Mouse (Mus musculus): Measurements from ENCODE around the gene Cyp3a13. TPM values are rescaled to one million over a fixed set of nuclear protein-coding genes. Genes with fewer than 3 reads are reported as not detected.
"Not testable (repeated sequence)": the region's sequence is repeated elsewhere in the genome, so short reads cannot be mapped to it uniquely, and the experiment has no call there.

Gene Cyp3a13
- polyA plus RNA-seq, 1 experiment from 2014 or later = not detected

DNA sequence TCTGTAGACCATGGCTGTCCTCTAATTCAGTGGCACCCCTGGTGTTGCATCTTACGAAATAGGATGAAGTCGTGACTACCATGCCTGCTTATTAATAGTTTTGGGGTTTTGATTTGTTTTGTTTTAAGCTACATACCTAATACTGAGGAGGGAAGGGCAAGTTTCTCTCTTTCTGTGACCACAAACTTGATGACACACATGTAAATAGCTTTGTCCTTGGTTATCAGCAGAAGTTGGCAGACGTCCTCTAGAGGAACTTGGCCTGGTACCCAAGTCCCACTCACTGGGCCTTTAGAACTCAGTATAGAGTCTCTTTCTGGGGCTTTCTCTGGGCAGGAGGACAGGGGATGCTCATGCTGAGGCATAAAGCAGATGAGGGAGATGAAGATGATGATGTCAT is 38.1 kb downstream of the Cyp3a13 start:
- Histone ChIP-seq H3K36me3 (ENCODE audit: control insufficient read depth, insufficient read depth, low read length) (no peaks in the 10 kb centered on the region), H3K4me3 (ENCODE audit: low read length) (no peak overlapping the region), H3K9me3 (ENCODE audit: control insufficient read depth, low read length) (no peaks in the 10 kb centered on the region), H3K27me3 (replicated peaks; ENCODE audit: control insufficient read depth, insufficient read depth, low read length) (no peaks in the 10 kb centered on the region), H3K27ac (ENCODE audit: low read depth, low read length) (no peak overlapping the region), H3K4me2 (ENCODE audit: low read length) (no peak overlapping the region), H3K9ac (ENCODE audit: low read depth, low read length) (no peak overlapping the region), H3K4me1 (ENCODE audit: control insufficient read depth, insufficient read depth, low read depth, low read length) (no peaks in the 10 kb centered on the region)
- no peak for ATAC-seq
- 84% methylated on average over 3 of the region's 3 CpGs for WGBS

DNA sequence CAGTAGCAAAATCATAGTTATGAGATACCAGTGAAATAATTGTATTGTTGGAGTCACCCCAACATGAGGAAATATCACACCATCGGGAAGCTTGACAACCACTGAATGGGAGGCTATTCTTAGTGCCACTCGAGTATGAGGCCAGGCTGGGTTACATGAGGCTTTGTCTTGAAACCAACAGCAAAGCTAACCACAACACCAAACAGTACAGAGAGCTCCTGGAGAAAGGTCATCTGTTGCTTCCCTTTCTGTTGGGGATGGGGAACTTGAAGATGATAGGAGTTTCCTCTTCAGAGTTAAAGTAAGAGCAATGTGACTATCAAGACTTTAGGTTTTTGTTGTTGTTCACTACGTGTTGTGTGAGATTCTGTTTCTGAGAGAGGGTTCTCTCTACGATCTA is 38.5 kb downstream of the Cyp3a13 start:
- H3K27me3 ChIP-seq (replicated peaks; ENCODE audit: control insufficient read depth, insufficient read depth, low read length) = no peaks in the 10 kb centered on the region
- no peaks in the 10 kb centered on the region for H3K9me3 ChIP-seq (ENCODE audit: control insufficient read depth, low read length)
- ATAC-seq = no peak
- H3K36me3 ChIP-seq (ENCODE audit: control insufficient read depth, insufficient read depth, low read length) = no peaks in the 10 kb centered on the region
- H3K4me1 ChIP-seq (ENCODE audit: control insufficient read depth, insufficient read depth, low read depth, low read length) = no peaks in the 10 kb centered on the region
- H3K27ac ChIP-seq (ENCODE audit: low read depth, low read length) = no peak overlapping the region
- H3K4me3 ChIP-seq (ENCODE audit: low read length) = no peak overlapping the region
- H3K9ac ChIP-seq (ENCODE audit: low read depth, low read length) = no peak overlapping the region
- WGBS = 85% methylated on average over 4 of the region's 4 CpGs
- no peak overlapping the region for H3K4me2 ChIP-seq (ENCODE audit: low read length)

DNA sequence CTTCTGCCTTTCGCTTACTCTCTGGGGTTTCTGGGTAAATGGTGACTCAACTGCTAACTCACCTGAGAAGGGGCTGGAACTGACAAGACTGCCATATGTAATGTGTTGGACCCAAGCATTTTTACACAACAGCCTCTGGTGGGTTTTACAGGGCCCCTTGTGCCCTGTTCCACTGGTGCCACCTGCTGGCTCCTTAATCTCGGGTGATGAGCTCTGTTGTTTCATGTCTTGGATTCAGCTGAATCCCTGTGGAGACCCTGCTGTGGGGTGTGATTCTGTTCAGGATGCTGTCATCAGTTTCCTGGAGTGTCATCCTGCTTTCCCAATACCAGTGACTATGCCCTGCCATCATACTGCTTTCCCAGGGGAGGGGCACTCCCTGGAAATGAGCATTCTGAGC is 43.6 kb downstream of the Cyp3a13 start:
- Histone ChIP-seq H3K27me3 (replicated peaks; ENCODE audit: control insufficient read depth, insufficient read depth, low read length) (no peaks in the 10 kb centered on the region), H3K4me3 (ENCODE audit: low read length) (no peak overlapping the region), H3K4me2 (ENCODE audit: low read length) (no peak overlapping the region), H3K36me3 (ENCODE audit: control insufficient read depth, insufficient read depth, low read length) (no peaks in the 10 kb centered on the region), H3K9ac (ENCODE audit: low read depth, low read length) (no peak overlapping the region), H3K27ac (ENCODE audit: low read depth, low read length) (no peak overlapping the region), H3K4me1 (ENCODE audit: control insufficient read depth, insufficient read depth, low read depth, low read length) (no peaks in the 10 kb centered on the region), H3K9me3 (ENCODE audit: control insufficient read depth, low read length) (no peaks in the 10 kb centered on the region)
- no peak for ATAC-seq
- WGBS = 55% methylated on average over 2 of the region's 2 CpGs

DNA sequence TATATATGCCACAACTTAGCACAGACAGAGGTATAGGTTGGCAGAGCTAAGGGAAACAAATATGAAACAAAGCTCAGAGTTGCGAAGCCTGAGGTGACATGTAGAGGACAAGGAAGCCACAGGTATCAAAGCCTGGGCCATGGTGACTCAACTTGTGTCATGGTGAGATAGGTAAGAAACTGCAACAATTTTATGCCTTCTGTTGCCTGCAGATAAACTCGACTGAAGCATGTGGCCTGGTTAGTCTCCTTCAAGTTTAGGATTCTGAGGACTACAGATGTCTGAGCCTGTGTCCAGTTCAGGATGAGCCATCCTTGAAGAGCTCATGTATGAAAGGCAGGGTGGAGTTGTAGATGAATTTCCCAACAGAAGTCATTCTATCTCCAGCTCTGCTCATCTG is 46.4 kb downstream of the Cyp3a13 start:
- H3K36me3 ChIP-seq (ENCODE audit: control insufficient read depth, insufficient read depth, low read length) = no peaks in the 10 kb centered on the region
- no peaks in the 10 kb centered on the region for H3K27me3 ChIP-seq (replicated peaks; ENCODE audit: control insufficient read depth, insufficient read depth, low read length)
- H3K9me3 ChIP-seq (ENCODE audit: control insufficient read depth, low read length) = no peaks in the 10 kb centered on the region
- H3K27ac ChIP-seq (ENCODE audit: low read depth, low read length) = no peak overlapping the region
- ATAC-seq = no peak
- H3K9ac ChIP-seq (ENCODE audit: low read depth, low read length) = no peak overlapping the region
- WGBS = 83% methylated on average over 2 of the region's 2 CpGs
- no peaks in the 10 kb centered on the region for H3K4me1 ChIP-seq (ENCODE audit: control insufficient read depth, insufficient read depth, low read depth, low read length)
- no peak overlapping the region for H3K4me3 ChIP-seq (ENCODE audit: low read length)
- H3K4me2 ChIP-seq (ENCODE audit: low read length) = no peak overlapping the region

DNA sequence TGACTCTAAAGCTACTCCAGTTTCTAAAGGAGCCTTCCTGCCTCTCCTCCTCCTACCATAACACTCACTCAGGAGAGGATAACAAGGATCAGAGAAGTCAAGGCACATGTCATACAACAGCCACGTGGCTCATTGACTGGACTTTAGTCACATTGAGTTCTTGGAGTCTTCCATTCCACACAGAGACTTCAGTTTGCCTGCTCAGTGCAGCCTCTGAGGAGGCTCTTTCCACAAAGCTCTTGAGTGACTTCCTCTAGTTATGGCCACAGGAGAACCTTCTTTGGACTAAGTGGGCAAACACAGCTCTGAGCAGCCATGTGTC is 49.1 kb downstream of the Cyp3a13 start:
- not testable (repeated sequence) for H3K4me1 ChIP-seq (ENCODE audit: control insufficient read depth, insufficient read depth, low read depth, low read length); H3K27ac ChIP-seq (ENCODE audit: low read depth, low read length); H3K4me2 ChIP-seq (ENCODE audit: low read length); H3K27me3 ChIP-seq (replicated peaks; ENCODE audit: control insufficient read depth, insufficient read depth, low read length); H3K4me3 ChIP-seq (ENCODE audit: low read length); H3K9ac ChIP-seq (ENCODE audit: low read depth, low read length); ATAC-seq; H3K9me3 ChIP-seq (ENCODE audit: control insufficient read depth, low read length); H3K36me3 ChIP-seq (ENCODE audit: control insufficient read depth, insufficient read depth, low read length)
- WGBS = 43% methylated on average over 1 of the region's 1 CpGs

DNA sequence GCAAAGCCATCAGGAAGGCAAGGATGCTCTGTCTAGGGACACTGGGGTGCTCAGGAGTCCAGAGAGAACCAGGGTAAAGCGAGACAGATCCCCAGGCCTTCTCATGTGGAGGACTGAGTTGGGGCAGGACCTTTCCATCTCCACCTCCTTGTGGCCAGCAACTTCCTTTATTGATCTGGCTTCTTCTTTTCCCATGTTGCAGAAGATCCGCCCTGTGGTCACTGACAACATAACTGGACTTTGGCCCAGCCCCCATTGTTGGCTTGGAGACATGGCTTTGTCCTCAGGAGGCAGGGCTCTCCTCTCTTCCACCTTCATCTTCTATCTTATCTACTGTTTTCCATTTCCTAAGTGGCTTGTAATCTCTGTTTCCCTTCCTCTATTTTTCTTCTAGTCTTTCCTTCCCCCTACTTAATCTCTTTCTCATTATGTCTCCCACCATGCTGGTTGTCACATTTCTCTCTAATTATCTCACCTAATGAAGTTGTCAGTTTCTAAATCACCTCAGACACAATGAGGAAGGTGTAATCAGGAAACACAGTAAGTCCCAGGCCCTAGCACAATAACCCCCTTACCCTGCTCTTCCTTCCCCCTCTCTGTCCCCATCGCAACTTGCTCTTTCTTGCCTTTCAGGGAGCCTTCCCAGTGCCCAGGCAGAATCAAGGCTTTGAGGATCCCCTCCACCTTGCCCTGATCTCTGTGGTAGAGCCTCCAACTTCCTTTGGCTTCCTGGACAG is 49.6 kb downstream of the Cyp3a13 start, which contains the start of gene Pilrb2:
Pilrb2 (minus strand) TSS at position 172 of the 737 bp plus-strand sequence.
- 85% methylated on average over 2 of the region's 3 CpGs for WGBS
- not testable (repeated sequence) for H3K36me3 ChIP-seq (ENCODE audit: control insufficient read depth, insufficient read depth, low read length); ATAC-seq; H3K27me3 ChIP-seq (replicated peaks; ENCODE audit: control insufficient read depth, insufficient read depth, low read length); H3K9me3 ChIP-seq (ENCODE audit: control insufficient read depth, low read length); H3K4me2 ChIP-seq (ENCODE audit: low read length); H3K27ac ChIP-seq (ENCODE audit: low read depth, low read length); H3K4me3 ChIP-seq (ENCODE audit: low read length); H3K9ac ChIP-seq (ENCODE audit: low read depth, low read length); H3K4me1 ChIP-seq (ENCODE audit: control insufficient read depth, insufficient read depth, low read depth, low read length)

DNA sequence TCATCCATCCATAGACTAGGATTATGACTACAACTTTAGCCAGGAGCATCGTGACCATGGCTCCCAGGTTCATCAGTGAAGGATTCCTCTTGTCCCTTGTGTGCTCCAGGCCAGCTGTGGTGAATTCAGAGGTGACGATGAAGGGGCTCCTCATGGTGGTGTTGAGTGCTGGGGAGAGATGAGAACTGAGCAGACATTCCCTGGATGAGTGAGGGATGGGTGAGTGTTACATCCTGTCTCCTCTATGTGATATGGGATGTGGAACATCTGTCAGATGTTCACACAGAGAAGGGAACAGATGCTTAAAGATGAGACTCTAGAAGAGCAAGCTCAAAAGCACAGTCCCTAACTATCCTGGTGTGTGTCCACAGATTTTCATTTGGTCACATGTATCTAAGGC is 52.8 kb downstream of the Cyp3a13 start:
- H3K27me3 ChIP-seq (replicated peaks; ENCODE audit: control insufficient read depth, insufficient read depth, low read length); ATAC-seq; H3K9me3 ChIP-seq (ENCODE audit: control insufficient read depth, low read length); H3K27ac ChIP-seq (ENCODE audit: low read depth, low read length); H3K4me1 ChIP-seq (ENCODE audit: control insufficient read depth, insufficient read depth, low read depth, low read length); H3K4me3 ChIP-seq (ENCODE audit: low read length); H3K36me3 ChIP-seq (ENCODE audit: control insufficient read depth, insufficient read depth, low read length); H3K9ac ChIP-seq (ENCODE audit: low read depth, low read length); H3K4me2 ChIP-seq (ENCODE audit: low read length): not testable (repeated sequence)
- WGBS = 69% methylated on average over 2 of the region's 2 CpGs

DNA sequence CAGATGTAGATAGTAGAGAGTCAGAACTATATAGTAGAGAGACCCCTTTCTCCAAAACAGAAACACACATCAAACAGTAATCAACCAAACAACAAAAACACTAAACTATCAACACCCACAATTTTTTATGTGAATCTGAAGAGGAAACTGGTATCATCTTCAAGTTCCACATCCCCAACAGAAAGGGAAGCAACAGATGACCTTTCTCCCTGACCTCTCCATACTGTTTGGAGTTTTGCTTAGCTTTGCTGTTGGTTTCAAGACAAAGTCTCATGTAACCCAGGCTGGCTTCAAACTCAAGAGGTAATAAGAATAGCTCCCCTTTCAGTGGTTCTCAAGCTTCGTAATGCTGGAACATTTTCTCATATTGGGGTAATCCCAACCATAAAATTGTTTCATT is 57.4 kb downstream of the Cyp3a13 start:
- not testable (repeated sequence) for H3K36me3 ChIP-seq (ENCODE audit: control insufficient read depth, insufficient read depth, low read length); H3K27ac ChIP-seq (ENCODE audit: low read depth, low read length); H3K9me3 ChIP-seq (ENCODE audit: control insufficient read depth, low read length); H3K27me3 ChIP-seq (replicated peaks; ENCODE audit: control insufficient read depth, insufficient read depth, low read length); H3K4me3 ChIP-seq (ENCODE audit: low read length); H3K4me1 ChIP-seq (ENCODE audit: control insufficient read depth, insufficient read depth, low read depth, low read length); ATAC-seq; H3K9ac ChIP-seq (ENCODE audit: low read depth, low read length); H3K4me2 ChIP-seq (ENCODE audit: low read length)
- 88% methylated on average over 1 of the region's 1 CpGs for WGBS

DNA sequence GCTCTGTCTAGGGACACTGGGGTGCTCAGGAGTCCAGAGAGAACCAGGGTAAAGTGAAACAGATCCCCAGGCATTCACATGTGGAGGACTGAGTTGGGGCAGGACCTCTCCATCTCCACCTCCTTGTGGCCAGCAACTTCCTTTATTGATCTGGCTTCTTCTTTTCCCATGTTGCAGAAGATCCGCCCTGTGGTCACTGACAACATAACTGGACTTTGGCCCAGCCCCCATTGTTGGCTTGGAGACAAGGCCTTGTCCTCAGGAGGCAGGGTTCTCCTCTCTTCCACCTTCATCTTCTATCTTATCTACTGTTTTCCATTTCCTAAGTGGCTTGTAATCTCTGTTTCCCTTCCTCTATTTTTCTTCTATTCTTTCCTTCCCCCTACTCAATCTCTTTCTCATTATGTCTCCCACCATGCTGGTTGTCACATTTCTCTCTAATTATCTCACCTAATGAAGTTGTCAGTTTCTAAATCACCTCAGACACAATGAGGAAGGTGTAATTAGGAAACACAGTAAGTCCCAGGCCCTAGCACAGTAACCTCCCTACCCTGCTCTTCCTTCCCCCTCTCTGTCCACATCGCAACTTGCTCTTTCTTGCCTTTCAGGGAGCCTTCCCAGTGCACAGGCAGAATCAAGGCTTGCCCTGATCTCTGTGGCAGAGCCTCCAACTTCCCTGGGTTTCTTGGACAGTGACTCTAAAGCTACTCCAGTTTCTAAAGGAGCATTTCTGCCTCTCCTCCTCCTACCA is 63.3 kb downstream of the Cyp3a13 start, which contains the start of gene Pilrb1:
Pilrb1 (minus strand) TSS at position 147 of the 751 bp plus-strand sequence.
- not testable (repeated sequence) for H3K4me2 ChIP-seq (ENCODE audit: low read length); H3K4me3 ChIP-seq (ENCODE audit: low read length); H3K27me3 ChIP-seq (replicated peaks; ENCODE audit: control insufficient read depth, insufficient read depth, low read length); H3K9ac ChIP-seq (ENCODE audit: low read depth, low read length); H3K9me3 ChIP-seq (ENCODE audit: control insufficient read depth, low read length); H3K36me3 ChIP-seq (ENCODE audit: control insufficient read depth, insufficient read depth, low read length); H3K27ac ChIP-seq (ENCODE audit: low read depth, low read length); ATAC-seq; H3K4me1 ChIP-seq (ENCODE audit: control insufficient read depth, insufficient read depth, low read depth, low read length)
- 79% methylated on average over 1 of the region's 2 CpGs for WGBS
